Comparison of ENCODE assay signal across 8 mouse cellular contexts in genomic region chr6:129534057-129534456, GRCm38 (mm10). TPM values are rescaled to one million over a fixed set of nuclear protein-coding genes. Genes with fewer than 3 reads are reported as not detected.
DNase-seq lines count a peak whose midpoint lies in the region; ATAC-seq and TF ChIP-seq lines count a peak whose summit lies in the region.

No protein-coding gene starts in this region.

- H3K9me3 ChIP-seq in erythroblast, embryonic 14.5 days (ENCODE audit: control insufficient read depth, low read length), result no peaks in the 10 kb centered on the region
- no peaks in the 10 kb centered on the region for H3K9me3 ChIP-seq in forebrain, embryonic 12.5 days
- no peaks in the 10 kb centered on the region for H3K9me3 ChIP-seq in limb, embryonic 14.5 days (ENCODE audit: control insufficient read depth, low read length)

- peak overlapping the region; percentile 75 for H3K4me2 ChIP-seq in forebrain, embryonic 12.5 days
- H3K4me2 ChIP-seq in limb, embryonic 14.5 days (replicated peaks; ENCODE audit: low read depth, low read length, severe bottlenecking), result peak overlapping the region; percentile 89

- H3K9ac ChIP-seq in forebrain, embryonic 12.5 days, result peak overlapping the region; percentile 80
- H3K9ac ChIP-seq in limb, embryonic 14.5 days (ENCODE audit: low read depth, low read length, severe bottlenecking), result peak overlapping the region; percentile 65

- no peaks in the 10 kb centered on the region for H3K27me3 ChIP-seq in erythroblast, embryonic 14.5 days (ENCODE audit: control insufficient read depth)
- H3K27me3 ChIP-seq in forebrain, embryonic 12.5 days, result no peaks in the 10 kb centered on the region
- no peaks in the 10 kb centered on the region for H3K27me3 ChIP-seq in limb, embryonic 14.5 days (ENCODE audit: control insufficient read depth, insufficient read depth, low read length)

- H3K4me1 ChIP-seq in erythroblast, embryonic 14.5 days (ENCODE audit: control insufficient read depth), result peaks cover 40% of the 10 kb centered on the region
- H3K4me1 ChIP-seq in forebrain, embryonic 12.5 days, result peaks cover 24% of the 10 kb centered on the region
- peaks cover 14% of the 10 kb centered on the region for H3K4me1 ChIP-seq in limb, embryonic 14.5 days (ENCODE audit: control insufficient read depth, insufficient read depth, low read length)

- peak overlapping the region; percentile 88 for H3K4me3 ChIP-seq in erythroblast, embryonic 14.5 days (replicated peaks)
- peak overlapping the region; percentile 62 for H3K4me3 ChIP-seq in forebrain, embryonic 12.5 days (replicated peaks)
- H3K4me3 ChIP-seq in limb, embryonic 14.5 days (replicated peaks; ENCODE audit: low read length), result peak overlapping the region; percentile 68

- ATAC-seq in erythroblast, adult 5-6 weeks (replicated peaks; ENCODE audit: low FRiP score, poor library complexity, severe bottlenecking), result no peak
- peak; percentile 64 for ATAC-seq in forebrain, embryonic 12.5 days (ENCODE audit: low FRiP score)
- ATAC-seq in limb, embryonic 14.5 days (ENCODE audit: low FRiP score, low read depth), result no peak

- WGBS in forebrain, embryonic 12.5 days, result 12% methylated on average over 9 of the region's 9 CpGs
- WGBS in limb, embryonic 14.5 days, result 16% methylated on average over 9 of the region's 9 CpGs

- DNase-seq in thymus, postnatal 0 days (ENCODE audit: low spot score), result peak; percentile 32
- DNase-seq in thymus, postnatal 36 days, result no peak
- peak; percentile 20 for DNase-seq in limb, embryonic 14.5 days (ENCODE audit: low spot score)
- peak; percentile 23 for DNase-seq in retina, postnatal 7 days (ENCODE audit: low read depth, low spot score)
- no peak for DNase-seq in kidney, postnatal 36 days

- no peak for TF ChIP-seq POLR2A in limb, embryonic 14.5 days (IDR thresholded peaks at IDR 0.05; ENCODE audit: borderline replicate concordance, extremely low read depth, insufficient read depth, insufficient read length)

- 0 out of 2 replicates have a peak overlapping the region, but pooled peaks have one; percentile 74 for H3K27ac ChIP-seq in forebrain, embryonic 12.5 days
- no peak overlapping the region for H3K27ac ChIP-seq in limb, embryonic 14.5 days (replicated peaks; ENCODE audit: low read depth, low read length)

- peaks cover 40% of the 10 kb centered on the region for H3K36me3 ChIP-seq in erythroblast, embryonic 14.5 days (ENCODE audit: control insufficient read depth)
- peaks cover 11% of the 10 kb centered on the region for H3K36me3 ChIP-seq in forebrain, embryonic 12.5 days (replicated peaks)
- H3K36me3 ChIP-seq in limb, embryonic 14.5 days (ENCODE audit: control insufficient read depth, insufficient read depth, low read length), result peaks cover 18% of the 10 kb centered on the region

RNA-seq across cellular contexts. Expression of gene Gabarapl1, which starts 1.1 kb away (rescaled TPM):
- polyA plus RNA-seq in erythroblast, embryonic 14.5 days (2012), result 5.3 and 7.9 TPM in 2 replicates
- total RNA-seq in erythroblast, adult 5-6 weeks (2015; ENCODE audit: low replicate concordance), result 14.0 and 22.6 TPM in 2 replicates
- total RNA-seq in erythroblast, adult 5-6 weeks (2017; ENCODE audit: low replicate concordance), result 31.4 and 36.7 TPM in 2 replicates
- polyA plus RNA-seq in thymus, postnatal 0 days (2015; fragmentation: Nextera tagmentation; extraction: Ambion mirVana), result 32.0 and 34.1 TPM in 2 replicates
- polyA plus RNA-seq in forebrain, embryonic 12.5 days (2016; fragmentation: Nextera tagmentation; extraction: Ambion mirVana), result 83.6 and 97.2 TPM in 2 replicates
- polyA plus RNA-seq in limb, embryonic 14.5 days (2012; rRNA removed), result 45.0 and 46.6 TPM in 2 replicates
- polyA plus RNA-seq in limb, embryonic 14.5 days (2014; fragmentation: Nextera tagmentation; extraction: Ambion mirVana), result 15.9 and 18.0 TPM in 2 replicates

RNA-seq across cellular contexts. Expression of gene Tmem52b, which starts 21.7 kb away (rescaled TPM):
- polyA plus RNA-seq in erythroblast, embryonic 14.5 days (2012), result not detected in 2 replicates
- not detected in 2 replicates for total RNA-seq in erythroblast, adult 5-6 weeks (2015; ENCODE audit: low replicate concordance)
- not detected in 2 replicates for total RNA-seq in erythroblast, adult 5-6 weeks (2017; ENCODE audit: low replicate concordance)
- polyA plus RNA-seq in thymus, postnatal 0 days (2015; fragmentation: Nextera tagmentation; extraction: Ambion mirVana), result not detected in 2 replicates
- polyA plus RNA-seq in forebrain, embryonic 12.5 days (2016; fragmentation: Nextera tagmentation; extraction: Ambion mirVana), result not detected in 2 replicates
- not detected in 2 replicates for polyA plus RNA-seq in limb, embryonic 14.5 days (2012; rRNA removed)
- not detected in 2 replicates for polyA plus RNA-seq in limb, embryonic 14.5 days (2014; fragmentation: Nextera tagmentation; extraction: Ambion mirVana)

RNA-seq across cellular contexts. Expression of gene Olr1, which starts 27.1 kb away (rescaled TPM):
- polyA plus RNA-seq in erythroblast, embryonic 14.5 days (2012), result not detected in 2 replicates
- total RNA-seq in erythroblast, adult 5-6 weeks (2015; ENCODE audit: low replicate concordance), result 6.9 and 13.8 TPM in 2 replicates
- 10.0 and 12.6 TPM in 2 replicates for total RNA-seq in erythroblast, adult 5-6 weeks (2017; ENCODE audit: low replicate concordance)
- polyA plus RNA-seq in thymus, postnatal 0 days (2015; fragmentation: Nextera tagmentation; extraction: Ambion mirVana), result 0.09 and 0.12 TPM in 2 replicates
- not detected in 2 replicates for polyA plus RNA-seq in forebrain, embryonic 12.5 days (2016; fragmentation: Nextera tagmentation; extraction: Ambion mirVana)
- 0.04 and 0.10 TPM in 2 replicates for polyA plus RNA-seq in limb, embryonic 14.5 days (2012; rRNA removed)
- polyA plus RNA-seq in limb, embryonic 14.5 days (2014; fragmentation: Nextera tagmentation; extraction: Ambion mirVana), result not detected in 2 replicates

RNA-seq across cellular contexts. Expression of gene Klre1, which starts 43.6 kb away (rescaled TPM):
- polyA plus RNA-seq in erythroblast, embryonic 14.5 days (2012), result not detected in 2 replicates
- total RNA-seq in erythroblast, adult 5-6 weeks (2015; ENCODE audit: low replicate concordance), result not detected in 2 replicates
- total RNA-seq in erythroblast, adult 5-6 weeks (2017; ENCODE audit: low replicate concordance), result 1.1 TPM in 1 of 2 replicates, not detected in the other
- 0.45 and 0.74 TPM in 2 replicates for polyA plus RNA-seq in thymus, postnatal 0 days (2015; fragmentation: Nextera tagmentation; extraction: Ambion mirVana)
- not detected in 2 replicates for polyA plus RNA-seq in forebrain, embryonic 12.5 days (2016; fragmentation: Nextera tagmentation; extraction: Ambion mirVana)
- polyA plus RNA-seq in limb, embryonic 14.5 days (2012; rRNA removed), result 0.03 and 0.05 TPM in 2 replicates
- polyA plus RNA-seq in limb, embryonic 14.5 days (2014; fragmentation: Nextera tagmentation; extraction: Ambion mirVana), result not detected in 2 replicates

RNA-seq across cellular contexts. Expression of gene Klrd1, which starts 57.5 kb away (rescaled TPM):
- not detected in 2 replicates for polyA plus RNA-seq in erythroblast, embryonic 14.5 days (2012)
- total RNA-seq in erythroblast, adult 5-6 weeks (2015; ENCODE audit: low replicate concordance), result not detected in 2 replicates
- total RNA-seq in erythroblast, adult 5-6 weeks (2017; ENCODE audit: low replicate concordance), result 2.4 TPM in 1 of 2 replicates, not detected in the other
- polyA plus RNA-seq in thymus, postnatal 0 days (2015; fragmentation: Nextera tagmentation; extraction: Ambion mirVana), result 9.1 and 12.2 TPM in 2 replicates
- polyA plus RNA-seq in forebrain, embryonic 12.5 days (2016; fragmentation: Nextera tagmentation; extraction: Ambion mirVana), result not detected in 2 replicates
- 0.19 and 0.24 TPM in 2 replicates for polyA plus RNA-seq in limb, embryonic 14.5 days (2012; rRNA removed)
- 0.28 TPM in 1 of 2 replicates, not detected in the other for polyA plus RNA-seq in limb, embryonic 14.5 days (2014; fragmentation: Nextera tagmentation; extraction: Ambion mirVana)

Comparison
In these comparisons a context has a peak if more than half of its experiments do, and no peak if none do; other contexts are left out.
1. DNase-seq: peak in thymus, postnatal 0 days (single experiment), limb, embryonic 14.5 days (single experiment) and retina, postnatal 7 days (single experiment); none in thymus, postnatal 36 days (0 of 2) and kidney, postnatal 36 days (0 of 2).
2. Peak in every context shown above with its lines, with median percentiles within 50 percentile points of each other: H3K4me3 ChIP-seq.